Mouse (Mus musculus) R1 (cell line): ENCODE data around the gene Zswim1.
A peak's percentile ranks its signal among the peaks of the same experiment; 100 is the strongest.
"Not testable (repeated sequence)": the region's sequence is repeated elsewhere in the genome, so short reads cannot be mapped to it uniquely, and the experiment has no call there.

Experiments
- DNase-seq: peaks from one replicate; pipeline ENCODE4 v3.0.0-alpha.2; 2018; ENCODE audit warnings: low read depth, low spot score

Zswim1 gene

GRCm38 (mm10) chr2:164827146-164827850, 4.8 kb downstream of the Zswim1 start:
- DNase-seq, result no peak

- no peak for DNase-seq
Observed at GRCm38 (mm10) chr2:164828437-164828836, 6.0 kb downstream of the Zswim1 start, which contains the start of gene Spata25. Gene Spata25, minus strand, starts transcription at chr2:164828537.

- peak; percentile 79 for DNase-seq
Observed at GRCm38 (mm10) chr2:164829090-164829489, 6.6 kb downstream of the Zswim1 start.

- no peak for DNase-seq
Observed at GRCm38 (mm10) chr2:164831029-164831428, 8.5 kb downstream of the Zswim1 start.

GRCm38 (mm10) chr2:164832032-164832747, 9.7 kb downstream of the Zswim1 start:
- DNase-seq, result no peak

GRCm38 (mm10) chr2:164832748-164833301, 10.3 kb downstream of the Zswim1 start, which contains the start of gene Ctsa:
Gene Ctsa, plus strand, starts transcription at chr2:164832873.
- peak; percentile 71 for DNase-seq

- peak; percentile 96 for DNase-seq
Observed at GRCm38 (mm10) chr2:164833314-164833959, 11.0 kb downstream of the Zswim1 start, which contains the start of gene Neurl2. Gene Neurl2, minus strand, starts transcription at chr2:164833456.

GRCm38 (mm10) chr2:164834531-164834930, 12.0 kb downstream of the Zswim1 start:
- no peak for DNase-seq

GRCm38 (mm10) chr2:164835164-164835563, 12.7 kb downstream of the Zswim1 start:
- DNase-seq, result no peak

- DNase-seq, result peak; percentile 63
Observed at GRCm38 (mm10) chr2:164845782-164846181, 23.3 kb downstream of the Zswim1 start.

GRCm38 (mm10) chr2:164850061-164850460, 27.6 kb downstream of the Zswim1 start:
- no peak for DNase-seq

GRCm38 (mm10) chr2:164855572-164855971, 33.1 kb downstream of the Zswim1 start:
- DNase-seq, result not testable (repeated sequence)

GRCm38 (mm10) chr2:164856309-164857100, 34.0 kb downstream of the Zswim1 start:
- peak; percentile 91 for DNase-seq

- DNase-seq, result peak; percentile 96
Observed at GRCm38 (mm10) chr2:164857101-164857821, 34.8 kb downstream of the Zswim1 start, which contains the start of gene Pltp. Gene Pltp, minus strand, starts transcription at chr2:164857711.

GRCm38 (mm10) chr2:164857842-164858553, 35.5 kb downstream of the Zswim1 start:
- DNase-seq, result peak; percentile 83

- no peak for DNase-seq
Observed at GRCm38 (mm10) chr2:164859155-164859554, 36.7 kb downstream of the Zswim1 start.

- peak; percentile 62 for DNase-seq
Observed at GRCm38 (mm10) chr2:164859640-164860432, 37.4 kb downstream of the Zswim1 start.

GRCm38 (mm10) chr2:164861094-164861493, 38.6 kb downstream of the Zswim1 start:
- no peak for DNase-seq
